ENCODE assay signal across 8 mouse cellular contexts in genomic region chr6:51269617-51270016, GRCm38 (mm10).
DNase-seq lines count a peak whose midpoint lies in the region; ATAC-seq and TF ChIP-seq lines count a peak whose summit lies in the region.

No protein-coding gene starts in this region.

- TF ChIP-seq CTCF in E14TG2a.4 (conservative IDR thresholded peaks at IDR 0.05; ENCODE audit: low read length): no peak
- no peak for TF ChIP-seq CTCF in forebrain, postnatal 0 days (IDR thresholded peaks at IDR 0.05; ENCODE audit: low read depth)

- H3K4me2 ChIP-seq in forebrain, postnatal 0 days (ENCODE audit: low read depth): peak overlapping the region; percentile 98
- H3K4me2 ChIP-seq in liver, embryonic 11.5 days: peak overlapping the region; percentile 95

- H3K4me3 ChIP-seq in E14TG2a.4 (replicated peaks; ENCODE audit: low read length): peak overlapping the region; percentile 96
- H3K4me3 ChIP-seq in forebrain, postnatal 0 days (ENCODE audit: low read depth, low read length): peak overlapping the region; percentile 59
- peak overlapping the region; percentile 74 for H3K4me3 ChIP-seq in liver, embryonic 11.5 days (ENCODE audit: low read depth, low read length)

- no peaks in the 10 kb centered on the region for H3K9me3 ChIP-seq in E14TG2a.4 (ENCODE audit: low read length)
- H3K9me3 ChIP-seq in forebrain, postnatal 0 days (ENCODE audit: low read length): no peaks in the 10 kb centered on the region
- no peaks in the 10 kb centered on the region for H3K9me3 ChIP-seq in liver, embryonic 11.5 days (ENCODE audit: control insufficient read depth, low read length)

- H3K27me3 ChIP-seq in E14TG2a.4 (ENCODE audit: insufficient read depth, low read length): peaks cover 8% of the 10 kb centered on the region
- H3K27me3 ChIP-seq in forebrain, postnatal 0 days (ENCODE audit: insufficient read depth, low read length): 0 out of 2 replicates have a peak, but pooled peaks cover 3% of the 10 kb centered on the region
- H3K27me3 ChIP-seq in liver, embryonic 11.5 days (replicated peaks; ENCODE audit: control insufficient read depth, insufficient read depth, low read length): no peaks in the 10 kb centered on the region

- H3K4me1 ChIP-seq in E14TG2a.4 (replicated peaks; ENCODE audit: low read depth, low read length): peaks cover 32% of the 10 kb centered on the region
- H3K4me1 ChIP-seq in forebrain, postnatal 0 days (ENCODE audit: insufficient read depth): no peaks in the 10 kb centered on the region
- H3K4me1 ChIP-seq in liver, embryonic 11.5 days (replicated peaks; ENCODE audit: control insufficient read depth, insufficient read depth, low read length): peaks cover 9% of the 10 kb centered on the region

- H3K9ac ChIP-seq in forebrain, postnatal 0 days: no peak overlapping the region
- peak overlapping the region; percentile 90 for H3K9ac ChIP-seq in liver, embryonic 11.5 days (ENCODE audit: low read depth, low read length)

- WGBS in forebrain, postnatal 0 days: 35% methylated on average over 10 of the region's 10 CpGs
- 21% methylated on average over 10 of the region's 10 CpGs for WGBS in liver, embryonic 11.5 days

- no peaks in the 10 kb centered on the region for H3K36me3 ChIP-seq in E14TG2a.4 (ENCODE audit: insufficient read depth, low read length)
- H3K36me3 ChIP-seq in forebrain, postnatal 0 days (ENCODE audit: insufficient read depth): no peaks in the 10 kb centered on the region
- H3K36me3 ChIP-seq in liver, embryonic 11.5 days (ENCODE audit: control insufficient read depth, insufficient read depth, low read length): no peaks in the 10 kb centered on the region

- DNase-seq in adrenal gland, postnatal 14 days: peak; percentile 34
- DNase-seq in adrenal gland, adult 8-10 months: no peak
- DNase-seq in forebrain, postnatal 0 days: no peak
- DNase-seq in liver, embryonic 11.5 days (ENCODE audit: low spot score): no peak
- peak; percentile 5 to 17 for DNase-seq in thymus, postnatal 36 days
- DNase-seq in right cerebral cortex, postnatal 14 days: no peak
- no peak for DNase-seq in retina, postnatal 1 day

- no peak for ATAC-seq in forebrain, postnatal 0 days
- ATAC-seq in liver, embryonic 11.5 days (replicated peaks; ENCODE audit: low FRiP score): no peak

- H3K27ac ChIP-seq in forebrain, postnatal 0 days (ENCODE audit: low read depth, low read length): no peak overlapping the region
- H3K27ac ChIP-seq in liver, embryonic 11.5 days (ENCODE audit: low read depth, low read length): no peak overlapping the region

Comparison
In these comparisons a context has a peak if more than half of its experiments do, and no peak if none do; other contexts are left out.
1. DNase-seq: peak in adrenal gland, postnatal 14 days (single experiment) and thymus, postnatal 36 days (2 of 2); none in adrenal gland, adult 8-10 months (single experiment), forebrain, postnatal 0 days (single experiment), liver, embryonic 11.5 days (single experiment), right cerebral cortex, postnatal 14 days (single experiment) and retina, postnatal 1 day (single experiment).
2. Peak in every context shown above with its lines, with median percentiles within 50 percentile points of each other: H3K4me3 ChIP-seq.